Mouse (Mus musculus) C2C12 (cell line): ENCODE results near the gene Auh.

ENCODE experiments used
- CEBPB ChIP-seq: IDR thresholded peaks from one replicate; pipeline ENCODE4 v1.6.1; 2011; ENCODE audit warnings: low read depth, mild to moderate bottlenecking, control low read depth, moderate library complexity
- CTCF ChIP-seq: IDR thresholded peaks from one replicate; pipeline ENCODE4 v1.5.1; 2011; ENCODE audit not compliant: control insufficient read depth, insufficient read depth, insufficient read length
- MAX ChIP-seq: IDR thresholded peaks from one replicate; pipeline ENCODE4 v1.6.1; 2011; ENCODE audit warnings: mild to moderate bottlenecking, control low read depth
- USF1 ChIP-seq: IDR thresholded peaks from one replicate; pipeline ENCODE4 v1.6.1; 2011; ENCODE audit warnings: low read depth, mild to moderate bottlenecking, control low read depth, moderate library complexity

DNA sequence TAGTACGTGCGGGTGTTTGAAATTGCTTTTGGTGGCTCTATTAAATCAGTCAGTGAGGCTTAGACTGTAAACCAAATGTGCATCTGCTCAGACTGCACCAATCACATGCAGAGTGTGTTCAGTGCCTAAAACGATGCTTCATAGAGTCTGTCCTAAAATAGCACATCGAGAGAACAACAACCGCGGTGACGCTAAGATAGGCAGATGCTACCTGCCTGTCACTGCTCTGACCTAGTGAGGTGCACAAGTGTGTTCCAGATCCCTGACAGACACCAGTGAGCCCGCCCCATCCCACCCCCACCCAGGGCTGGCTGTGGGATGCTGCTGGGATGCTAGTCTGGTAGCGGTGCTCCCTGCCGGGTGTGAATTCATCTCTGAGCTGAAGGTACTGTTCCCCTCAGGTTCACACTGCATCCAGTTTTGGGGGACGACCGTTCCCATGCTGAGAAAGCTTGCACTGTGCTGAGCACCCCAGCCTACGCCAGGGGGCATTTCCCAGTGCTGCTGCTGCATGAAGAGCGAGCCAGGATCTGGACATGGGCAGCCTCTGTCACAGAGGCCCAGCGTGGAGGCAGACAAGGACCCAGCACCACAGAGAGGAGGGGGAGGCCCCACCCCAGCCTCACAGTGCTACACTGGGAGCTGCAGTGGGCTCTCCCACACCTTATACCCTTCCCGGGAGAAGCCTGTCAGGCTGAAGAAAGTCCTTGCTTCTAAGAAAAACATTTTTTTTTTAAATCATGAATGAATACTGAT, 70.2 kb downstream of the Auh start:
- TF ChIP-seq CTCF (no peak), USF1 (no peak), MAX (no peak), CEBPB (no peak)
